Mouse (Mus musculus) hematopoietic stem cell, adult 5-6 weeks (primary cell): ENCODE measurements at regions not wholly inside any gene's neighbourhood (a gene's known extent, or its start where the extent isn't known, plus 50 kb on each side); places are given as distances from the start of the nearest gene placed in this dataset.

Experiments used
- ATAC-seq, 2 experiments: fragments of 125-278 bp in 1 of 2; replicated peaks in 1 of 2; 2 replicates each; pipeline ENCODE4 v1.8.0; 2016 to 2017; ENCODE audit warnings: inconsistent platforms in 2 of 2, mild to moderate bottlenecking in 2 of 2, moderate number of reproducible peaks in 2 of 2, low read depth in 1 of 2, moderate TSS enrichment in 1 of 2; ENCODE audit not compliant: low FRiP score in 2 of 2, poor library complexity in 2 of 2, severe bottlenecking in 2 of 2, insufficient read depth in 1 of 2, low TSS enrichment in 1 of 2

- no peak for ATAC-seq
Measured at GRCm38 (mm10) chr6:100146360-100146935, 140.8 kb downstream of the Rybp start.

- no peak for ATAC-seq
Measured at GRCm38 (mm10) chr6:100145869-100146268, 141.4 kb downstream of the Rybp start.

GRCm38 (mm10) chr6:100144544-100145287, 142.6 kb downstream of the Rybp start:
- ATAC-seq = no peak

GRCm38 (mm10) chr6:100143586-100144301, 143.5 kb downstream of the Rybp start:
- ATAC-seq = peak; percentile 38 to 44; a peak in 2 of 4 replicates

- ATAC-seq = no peak
Measured at GRCm38 (mm10) chr6:100141225-100141624, 146.1 kb downstream of the Rybp start.

GRCm38 (mm10) chr6:100140581-100141114, 146.6 kb downstream of the Rybp start:
- no peak for ATAC-seq

- ATAC-seq = no peak
Measured at GRCm38 (mm10) chr6:100139809-100140208, 147.5 kb downstream of the Rybp start.

- no peak for ATAC-seq
Measured at GRCm38 (mm10) chr6:100138659-100139058, 148.6 kb downstream of the Rybp start.

GRCm38 (mm10) chr6:100135177-100135576, 152.1 kb downstream of the Rybp start:
- peak in 1 of 2 experiments; percentile 20; a peak in 1 of 4 replicates for ATAC-seq

- ATAC-seq = no peak
Measured at GRCm38 (mm10) chr6:100133970-100134369, 153.3 kb downstream of the Rybp start.

- ATAC-seq = no peak
Measured at GRCm38 (mm10) chr6:100132916-100133600, 154.2 kb downstream of the Rybp start.

GRCm38 (mm10) chr6:100127221-100128143, 159.8 kb downstream of the Rybp start:
- peak; percentile 55 for ATAC-seq

- no peak for ATAC-seq
Measured at GRCm38 (mm10) chr6:100126736-100127135, 160.5 kb downstream of the Rybp start.

- ATAC-seq = no peak
Measured at GRCm38 (mm10) chr6:100126326-100126725, 161.0 kb downstream of the Rybp start.

- ATAC-seq = no peak
Measured at GRCm38 (mm10) chr6:100121240-100121639, 166.0 kb downstream of the Rybp start.

- ATAC-seq = no peak
Measured at GRCm38 (mm10) chr6:100120017-100120944, 167.0 kb downstream of the Rybp start.
